Mouse (Mus musculus) adrenal gland, postnatal 36 days (tissue): ENCODE data around the gene C730034F03Rik. TPM values are rescaled to one million over a fixed set of nuclear protein-coding genes. Genes with fewer than 3 reads are reported as not detected.

Experiments used
- DNase-seq, 2 experiments: peaks; one replicate each; pipeline ENCODE4 v3.0.0; 2021; ENCODE audit warnings: mixed read lengths in 1 of 2
- total RNA-seq, 2 experiments: library from RNA; stranded (reverse); gene quantifications; 2 replicates each; pipeline ENCODE4 v1.2.3; 2021

The C730034F03Rik gene
- total RNA-seq, 2 experiments from 2014 or later, result 1.3 to 1.4 TPM

DNA sequence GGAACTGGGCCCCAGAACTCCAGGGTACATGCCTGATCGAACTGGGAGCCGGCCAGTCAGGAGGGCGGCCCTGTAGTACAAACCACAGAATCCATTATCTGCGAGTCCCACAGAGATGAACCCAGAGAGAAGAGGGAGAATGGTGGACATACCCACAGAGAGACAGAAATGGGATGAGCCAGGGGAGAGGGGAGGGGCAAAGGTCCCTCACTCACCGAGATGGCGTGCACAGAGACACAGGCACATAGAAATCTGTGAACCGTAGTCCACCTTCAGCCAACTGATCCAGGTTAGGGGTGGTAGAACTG is 45.9 kb downstream of the C730034F03Rik start:
- DNase-seq, result no peak

DNA sequence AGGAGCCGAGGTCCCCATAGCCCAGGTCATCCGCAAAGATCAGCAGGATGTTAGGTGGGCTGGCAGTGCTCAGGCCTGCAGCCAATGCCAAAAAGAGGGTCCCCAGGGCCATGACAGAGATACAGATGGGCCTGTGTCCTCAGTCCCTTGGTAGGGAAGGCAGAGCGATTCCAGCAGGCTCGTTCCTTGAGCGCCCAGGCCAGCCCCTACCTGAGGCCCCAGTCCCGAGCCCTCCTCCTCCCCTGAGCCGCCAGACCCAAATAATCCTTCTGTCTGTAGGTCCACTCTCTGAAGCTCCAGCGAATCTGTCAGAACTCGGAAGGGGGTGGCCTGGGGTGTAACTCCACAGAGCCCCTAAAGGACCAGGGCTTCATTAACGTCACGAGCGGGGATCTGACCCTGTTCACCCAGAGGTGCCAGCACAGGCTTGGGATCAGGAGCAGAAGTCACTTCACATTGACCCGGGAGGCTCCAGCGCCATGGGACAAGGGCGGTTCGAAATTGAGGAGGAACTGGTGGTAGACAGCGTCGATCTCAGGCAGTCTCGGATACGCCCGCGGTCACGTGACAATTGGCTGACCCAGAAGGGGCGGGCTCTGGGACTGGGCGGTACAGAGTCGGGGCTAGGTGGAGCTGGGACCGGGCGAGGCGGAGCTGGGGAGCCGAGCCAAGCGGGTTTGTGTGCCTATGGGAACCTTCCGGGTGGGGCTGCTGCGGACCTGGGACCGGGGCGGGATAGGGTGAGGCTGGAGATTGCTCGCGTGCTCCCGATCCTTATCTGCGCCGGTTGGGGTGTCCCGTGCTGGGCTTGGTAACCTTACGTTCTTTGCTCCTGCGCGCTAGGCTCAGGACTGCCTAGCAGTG is 46.5 kb downstream of the C730034F03Rik start:
- peak; percentile 96 to 98 for DNase-seq

DNA sequence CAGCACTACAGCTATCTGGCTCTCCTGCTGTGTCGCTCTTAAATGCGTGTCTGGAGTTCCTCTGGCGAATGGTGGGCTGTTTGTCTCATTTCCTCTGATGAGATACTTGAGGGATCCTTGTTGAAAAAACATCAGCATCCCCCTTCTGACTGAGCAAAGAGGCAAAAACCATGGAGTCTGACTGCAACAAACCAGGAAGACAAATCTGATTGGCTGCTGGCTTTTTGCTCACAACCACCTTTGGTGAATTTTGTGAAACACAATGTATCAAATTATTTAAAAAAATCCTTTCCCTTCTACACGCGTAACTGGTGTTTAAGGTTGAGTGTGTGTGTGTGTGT is 47.1 kb downstream of the C730034F03Rik start:
- no peak for DNase-seq

DNA sequence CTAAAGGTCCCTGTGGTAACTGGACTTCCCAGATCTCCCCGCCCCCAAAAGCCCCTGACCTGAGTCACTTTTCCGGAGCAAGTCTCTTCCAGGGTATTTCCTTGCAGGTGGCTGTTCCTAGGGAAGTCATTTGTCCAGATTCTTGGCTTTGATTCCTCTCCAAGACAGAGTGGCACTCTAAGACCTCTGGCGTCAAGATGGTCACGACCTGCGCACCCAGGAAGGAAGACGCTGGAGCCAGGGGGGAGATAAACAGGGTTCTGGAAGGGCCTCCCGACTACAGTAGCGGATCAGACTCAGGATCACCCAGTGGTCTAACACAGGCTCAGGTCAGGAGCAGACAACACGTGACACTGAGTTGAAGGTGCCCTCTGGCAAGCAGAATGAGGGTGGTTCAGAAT is 47.7 kb downstream of the C730034F03Rik start, which contains the start of gene Arsa:
Gene Arsa, minus strand, starts transcription at position 335 of the 401 bp plus-strand sequence.
- DNase-seq, result peak; percentile 48 to 70

DNA sequence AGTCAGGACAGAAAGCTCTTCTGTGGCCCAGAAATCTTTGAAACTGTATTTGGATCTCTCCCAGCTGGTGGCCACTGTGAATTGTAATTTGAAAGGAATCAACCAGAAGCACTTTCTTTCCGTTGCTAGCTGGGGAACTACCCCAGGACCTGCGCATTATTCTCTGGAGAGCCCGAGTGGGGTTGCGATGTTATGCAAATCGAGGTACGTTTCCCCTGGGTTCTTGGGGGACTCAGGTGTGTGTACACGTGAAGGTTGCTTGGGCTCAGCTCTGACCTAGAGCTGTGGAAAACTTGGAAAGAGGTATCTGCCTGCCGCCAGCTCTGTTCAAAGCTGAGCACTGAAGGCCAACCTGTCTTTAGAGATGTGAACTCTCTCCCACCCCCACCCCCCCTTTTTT is 48.4 kb downstream of the C730034F03Rik start:
- DNase-seq, result no peak

DNA sequence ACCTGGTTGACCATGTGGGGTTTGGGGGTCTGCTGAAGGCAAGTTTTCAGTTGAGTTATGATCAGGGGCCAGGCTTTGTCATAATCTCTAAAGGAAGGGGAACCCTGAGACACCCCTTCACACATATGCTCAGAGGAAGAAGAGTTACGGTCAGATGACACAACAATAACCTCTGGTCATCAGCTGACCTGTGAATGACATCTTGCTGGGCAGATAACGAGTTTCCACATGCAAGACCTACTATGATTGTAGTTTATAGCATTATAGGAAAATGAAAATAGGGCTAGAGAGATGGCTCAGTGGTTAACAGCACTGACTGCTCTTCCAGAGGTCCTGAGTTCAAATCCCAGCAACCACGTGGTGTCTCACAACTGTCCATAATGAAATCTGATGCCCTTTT is 49.2 kb downstream of the C730034F03Rik start:
- no peak for DNase-seq

Other genes with a start within 250 kb of the C730034F03Rik start
- 100 to 1,000 TPM; 110 to 130 TPM for gene Plxnb2, start 248.8 kb upstream of the C730034F03Rik start, total RNA-seq
- 1 to 10 TPM; 4.9 to 5.2 TPM for gene Dennd6b, start 233.1 kb upstream of the C730034F03Rik start, total RNA-seq
- gene Ppp6r2, start 218.0 kb upstream of the C730034F03Rik start, total RNA-seq, result 10 to 100 TPM; 39.6 to 49.0 TPM
- 10 to 100 TPM; 76.7 to 88.9 TPM for gene Sbf1, start 114.3 kb upstream of the C730034F03Rik start, total RNA-seq
- not detected for gene Adm2, start 106.9 kb upstream of the C730034F03Rik start, total RNA-seq
- gene Miox, start 95.2 kb upstream of the C730034F03Rik start, total RNA-seq, result not detected
- 10 to 100 TPM; 36.8 to 38.2 TPM for gene Lmf2, start 73.9 kb upstream of the C730034F03Rik start, total RNA-seq
- 10 to 100 TPM; 83.1 to 87.5 TPM for gene Ncaph2, start 73.9 kb upstream of the C730034F03Rik start, total RNA-seq
- 10 to 100 TPM; 29.7 to 32.4 TPM for gene Sco2, start 55.7 kb upstream of the C730034F03Rik start, total RNA-seq
- gene Tymp, start 52.5 kb upstream of the C730034F03Rik start, total RNA-seq, result under 1 TPM; 0.33 to 0.56 TPM
- not detected for gene Odf3b, start 50.3 kb upstream of the C730034F03Rik start, total RNA-seq
- not detected for gene Klhdc7b, start 44.7 kb upstream of the C730034F03Rik start, total RNA-seq
- gene Syce3, start 19.1 kb upstream of the C730034F03Rik start, total RNA-seq, result not detected
- gene Cpt1b, start 3.7 kb upstream of the C730034F03Rik start, total RNA-seq, result 100 to 1,000 TPM in 1 of 2 experiments, 10 to 100 TPM in 1; 84.6 to 143 TPM
- gene Gm44502, start 107 bp downstream of the C730034F03Rik start, total RNA-seq, result 1 to 10 TPM in 1 of 2 experiments, not detected in 1; 1.4 TPM
- 10 to 100 TPM; 57.8 to 63.2 TPM for gene Chkb, start 319 bp downstream of the C730034F03Rik start, total RNA-seq
- gene Mapk8ip2, start 24.3 kb downstream of the C730034F03Rik start, total RNA-seq, result 1 to 10 TPM; 6.6 to 8.5 TPM
- 10 to 100 TPM; 20.7 to 22.4 TPM for gene Arsa, start 47.8 kb downstream of the C730034F03Rik start, total RNA-seq
- gene Shank3, start 70.0 kb downstream of the C730034F03Rik start, total RNA-seq, result 10 to 100 TPM; 30.7 to 51.0 TPM
- not detected for gene Acr, start 138.7 kb downstream of the C730034F03Rik start, total RNA-seq
- gene Rabl2, start 162.3 kb downstream of the C730034F03Rik start, total RNA-seq, result 10 to 100 TPM in 1 of 2 experiments, 1 to 10 TPM in 1; 8.4 to 10.9 TPM